Mouse (Mus musculus): ENCODE measurements around the gene Gm8232. TPM values are rescaled to one million over a fixed set of nuclear protein-coding genes. Genes with fewer than 3 reads are reported as not detected.
"Not testable (repeated sequence)": the region's sequence is repeated elsewhere in the genome, so short reads cannot be mapped to it uniquely, and the experiment has no call there.

Gm8232 gene
- polyA plus RNA-seq (2015; fragmentation: Nextera tagmentation; extraction: Ambion mirVana): not detected in 2 replicates

DNA sequence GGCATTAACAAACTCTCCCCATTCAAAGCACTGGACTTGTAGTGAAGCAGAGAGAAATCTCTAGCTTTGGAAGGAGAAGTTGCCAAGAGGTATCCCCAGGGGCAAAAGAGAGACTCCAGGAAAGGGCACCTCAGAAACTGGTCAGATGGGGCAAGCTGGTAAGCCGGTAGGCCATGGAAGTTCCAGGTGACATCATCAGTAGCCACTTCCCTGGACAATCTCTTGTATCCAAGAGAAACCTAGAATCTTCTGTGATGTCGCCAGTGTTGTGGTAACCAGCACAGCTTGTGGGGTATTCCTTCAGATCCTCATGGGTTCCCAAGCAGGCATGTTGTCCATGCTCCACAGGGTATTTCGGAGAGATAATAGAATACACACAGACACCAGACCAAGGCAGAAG is at the start of gene Gm8232:
Gene Gm8232 (plus strand): TSS at position 301 of the 400 bp plus-strand sequence.
- not testable (repeated sequence) for H3K4me3 ChIP-seq; H3K4me1 ChIP-seq; H3K9me3 ChIP-seq; H3K36me3 ChIP-seq; H3K9ac ChIP-seq; H3K27ac ChIP-seq (replicated peaks); H3K27me3 ChIP-seq (replicated peaks); ATAC-seq (ENCODE audit: extremely low read depth, insufficient number of reproducible peaks, low FRiP score, low TSS enrichment); H3K4me2 ChIP-seq
- WGBS: 71% methylated on average over 3 of the region's 3 CpGs

DNA sequence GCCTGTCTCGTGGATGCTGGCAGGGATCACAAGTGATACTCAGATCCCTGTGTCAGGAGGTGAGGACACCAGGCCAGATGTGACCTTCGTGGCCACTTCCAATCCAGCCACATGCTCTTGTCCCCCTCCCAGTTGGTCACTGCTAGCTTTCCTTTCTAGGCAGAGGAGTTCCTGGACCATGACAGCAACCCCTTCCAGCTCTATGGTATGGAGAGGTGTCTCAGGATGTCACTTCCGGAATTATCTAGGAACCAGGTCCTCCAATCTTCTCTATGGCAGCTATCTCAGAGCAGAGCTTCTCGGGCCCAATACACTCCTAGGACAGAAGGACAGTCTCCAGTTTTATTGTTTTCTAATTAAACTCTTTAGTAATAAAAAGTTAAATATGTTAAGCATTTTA is 49.2 kb upstream of the Gm8232 start:
- H3K4me1 ChIP-seq; ATAC-seq (ENCODE audit: extremely low read depth, insufficient number of reproducible peaks, low FRiP score, low TSS enrichment); H3K27ac ChIP-seq (replicated peaks); H3K36me3 ChIP-seq; H3K4me2 ChIP-seq; H3K4me3 ChIP-seq; H3K9ac ChIP-seq; H3K27me3 ChIP-seq (replicated peaks); H3K9me3 ChIP-seq: not testable (repeated sequence)
- WGBS: 65% methylated on average over 4 of the region's 4 CpGs

DNA sequence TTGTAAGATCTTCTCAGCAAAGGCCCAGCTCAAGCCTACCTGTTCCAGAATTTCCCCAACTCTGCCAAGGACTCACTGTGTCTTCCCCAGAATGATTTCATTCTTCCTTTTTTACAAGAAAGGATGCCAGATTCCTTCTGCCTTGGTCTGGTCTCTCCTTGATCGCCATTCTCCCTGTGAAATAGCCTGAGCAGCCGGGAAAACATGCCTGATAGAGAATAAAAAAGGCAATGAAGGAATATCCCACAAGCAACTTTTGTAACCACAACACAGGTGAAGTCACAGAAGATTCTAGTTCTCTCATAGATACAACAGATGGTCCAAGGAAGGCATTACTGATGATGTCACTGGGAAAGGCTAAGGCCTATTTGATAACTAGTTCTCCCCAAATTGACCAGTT is 22.8 kb upstream of the Gm8232 start, which contains the start of gene Gm3371:
Gene Gm3371 (minus strand): TSS at position 101 of the 400 bp plus-strand sequence.
- H3K9me3 ChIP-seq; H3K4me1 ChIP-seq; H3K9ac ChIP-seq; H3K36me3 ChIP-seq; H3K4me2 ChIP-seq; H3K4me3 ChIP-seq; H3K27me3 ChIP-seq (replicated peaks); ATAC-seq (ENCODE audit: extremely low read depth, insufficient number of reproducible peaks, low FRiP score, low TSS enrichment); H3K27ac ChIP-seq (replicated peaks): not testable (repeated sequence)
- no CpG with 5 or more reads among the region's 2 CpGs for WGBS

Other genes with a start within 250 kb of the Gm8232 start
- gene Gm8212, start 236.0 kb upstream of the Gm8232 start, polyA plus RNA-seq (2015; fragmentation: Nextera tagmentation; extraction: Ambion mirVana): not detected in 2 replicates
- gene 4930503E14Rik, start 220.4 kb upstream of the Gm8232 start, polyA plus RNA-seq (2015; fragmentation: Nextera tagmentation; extraction: Ambion mirVana): not detected in 2 replicates
- gene Gm8220, start 148.1 kb upstream of the Gm8232 start, polyA plus RNA-seq (2015; fragmentation: Nextera tagmentation; extraction: Ambion mirVana): not detected in 2 replicates
- gene Gm5930, start 95.1 kb upstream of the Gm8232 start, polyA plus RNA-seq (2015; fragmentation: Nextera tagmentation; extraction: Ambion mirVana): not detected in 2 replicates
- not detected in 2 replicates for gene Gm8229, start 68.3 kb upstream of the Gm8232 start, polyA plus RNA-seq (2015; fragmentation: Nextera tagmentation; extraction: Ambion mirVana)
- gene Gm3371, start 22.9 kb upstream of the Gm8232 start, polyA plus RNA-seq (2015; fragmentation: Nextera tagmentation; extraction: Ambion mirVana): not detected in 2 replicates
- not detected in 2 replicates for gene BC061237, start 58.8 kb downstream of the Gm8232 start, polyA plus RNA-seq (2015; fragmentation: Nextera tagmentation; extraction: Ambion mirVana)
- gene Gm17093, start 84.6 kb downstream of the Gm8232 start, polyA plus RNA-seq (2015; fragmentation: Nextera tagmentation; extraction: Ambion mirVana): not detected in 2 replicates
- gene Gm8247, start 149.5 kb downstream of the Gm8232 start, polyA plus RNA-seq (2015; fragmentation: Nextera tagmentation; extraction: Ambion mirVana): not detected in 2 replicates
- gene Gm5624, start 194.3 kb downstream of the Gm8232 start, polyA plus RNA-seq (2015; fragmentation: Nextera tagmentation; extraction: Ambion mirVana): not detected in 2 replicates

Measured in heart, embryonic 13.5 days (tissue).